Mouse (Mus musculus) lung, postnatal 0 days (tissue): Measurements from ENCODE around the gene Ccdc88c.

Experiments
- CTCF ChIP-seq: IDR thresholded peaks from 2 replicates; pipeline ENCODE4 v1.5.1; 2016; ENCODE audit warnings: antibody characterized with exemption, mild to moderate bottlenecking
- EP300 ChIP-seq: IDR thresholded peaks from 2 replicates; pipeline ENCODE4 v1.6.1; 2016; ENCODE audit warnings: antibody characterized with exemption, mild to moderate bottlenecking, control low read depth

GRCm38 (mm10) chr12:100995607-100996377 is 33.1 kb downstream of the Ccdc88c start:
- TF ChIP-seq CTCF (no peak), EP300 (no peak)
